Mouse (Mus musculus) small intestine, adult 2 months (tissue): Measurements from ENCODE around the gene Hsf4.

ENCODE experiments used
- CTCF ChIP-seq: fragments of 200-500 bp; IDR thresholded peaks from 2 replicates; pipeline ENCODE4 v1.5.1; 2012; ENCODE audit warnings: low read depth, mild to moderate bottlenecking, control low read depth, inconsistent platforms, low read length, moderate library complexity, mixed read lengths; ENCODE audit not compliant: insufficient replicate concordance, insufficient read length; ENCODE audit errors: extremely low read depth
- POLR2A ChIP-seq: fragments of 200-500 bp; IDR thresholded peaks from 2 replicates; pipeline ENCODE4 v1.6.1; 2012; ENCODE audit warnings: low read depth, mild to moderate bottlenecking, control low read depth, inconsistent platforms, low read length, moderate library complexity

- TF ChIP-seq CTCF = no peak
- no peak for TF ChIP-seq POLR2A
These were observed 12.2 kb downstream of the Hsf4 start for GRCm38 (mm10) chr8:105281821-105282220.
